8 mouse cellular contexts compared by ENCODE assay signal in the genomic region with DNA sequence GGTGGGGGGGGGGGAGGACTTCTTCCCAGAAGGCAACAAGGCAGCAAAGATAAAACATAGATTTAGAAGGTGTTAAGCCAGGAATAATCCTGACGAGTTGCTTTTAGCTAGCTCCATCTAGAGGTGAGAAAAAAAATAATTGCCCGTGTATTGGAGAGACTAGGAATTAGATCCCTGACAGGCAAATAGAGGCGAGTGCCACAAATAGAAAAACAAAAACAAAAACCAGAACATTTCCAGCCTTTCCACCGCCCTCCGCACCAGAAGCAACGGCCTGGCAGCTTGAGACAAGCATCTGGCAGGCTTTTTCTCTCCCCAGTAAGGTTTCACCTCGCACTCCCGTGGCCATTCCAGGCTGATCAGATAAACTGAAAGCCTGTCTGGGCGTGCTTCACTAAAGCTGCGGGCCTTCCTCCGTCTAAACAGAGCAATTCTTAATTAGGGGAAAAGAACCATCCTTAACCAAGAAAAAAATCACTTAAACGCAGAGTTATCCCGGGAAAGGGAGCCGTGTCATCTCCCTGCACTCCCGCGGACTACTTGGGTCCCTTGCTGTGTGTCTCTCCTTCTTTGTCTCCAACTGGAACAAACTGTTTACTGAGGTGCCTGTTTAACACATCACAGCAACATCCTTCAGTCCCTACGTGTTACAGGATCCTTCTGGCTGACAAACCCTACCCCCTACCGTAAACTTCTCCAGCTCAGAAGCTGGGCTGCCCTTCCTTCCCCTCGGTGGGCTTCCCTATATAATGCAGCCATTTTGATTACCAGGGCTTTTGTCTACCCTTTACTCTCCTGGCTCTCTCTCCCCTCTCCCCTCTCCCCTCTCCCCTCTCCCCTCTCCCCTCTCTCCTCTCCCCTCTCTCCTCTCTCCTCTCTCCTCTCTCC. TPM values are rescaled to one million over a fixed set of nuclear protein-coding genes. Genes with fewer than 3 reads are reported as not detected.
A peak's percentile ranks its signal among the peaks of the same experiment; 100 is the strongest.
DNase-seq lines count a peak whose midpoint lies in the region; ATAC-seq lines count a peak whose summit lies in the region.

No protein-coding gene starts in this region.

- peak overlapping the region; percentile 42 for H3K4me3 ChIP-seq in embryonic facial prominence, embryonic 13.5 days

- peaks cover 12% of the 10 kb centered on the region for H3K4me1 ChIP-seq in embryonic facial prominence, embryonic 13.5 days

- peak; percentile 8 to 69 for DNase-seq in adrenal gland, adult (ENCODE audit: inconsistent age in 2 of 2, low spot score in 1 of 2)
- DNase-seq in adrenal gland, postnatal 25 days, result no peak
- peak; percentile 78 for DNase-seq in NIH3T3 (ENCODE audit: low read depth)
- DNase-seq in heart, postnatal 4 days, result peak; percentile 10
- peak; percentile 32 to 49 for DNase-seq in layer of hippocampus, postnatal 36 days
- peak; percentile 12 for DNase-seq in lung, postnatal 36 days
- DNase-seq in right cerebral cortex, postnatal 36 days (ENCODE audit: low spot score in 2 of 2), result peak; percentile 3 to 7

- no peaks in the 10 kb centered on the region for H3K9me3 ChIP-seq in embryonic facial prominence, embryonic 13.5 days

- no peak for ATAC-seq in embryonic facial prominence, embryonic 13.5 days (ENCODE audit: insufficient number of reproducible peaks, insufficient read depth, low FRiP score, low TSS enrichment, low read depth)

- 4% methylated on average over 19 of the region's 19 CpGs for WGBS in embryonic facial prominence, embryonic 13.5 days

- H3K4me2 ChIP-seq in embryonic facial prominence, embryonic 13.5 days, result peak overlapping the region; percentile 73

- H3K36me3 ChIP-seq in embryonic facial prominence, embryonic 13.5 days, result no peaks in the 10 kb centered on the region

- no peak overlapping the region for H3K27ac ChIP-seq in embryonic facial prominence, embryonic 13.5 days

- H3K27me3 ChIP-seq in embryonic facial prominence, embryonic 13.5 days, result no peaks in the 10 kb centered on the region

- peak overlapping the region; percentile 64 for H3K9ac ChIP-seq in embryonic facial prominence, embryonic 13.5 days

RNA-seq across cellular contexts. Expression of a gene that starts 25.7 kb away (rescaled TPM):
- total RNA-seq in adrenal gland, postnatal 25 days (2021), result not detected in 2 replicates
- not detected in 2 replicates for polyA plus RNA-seq in embryonic facial prominence, embryonic 13.5 days (2015; fragmentation: Nextera tagmentation; extraction: Ambion mirVana)
- total RNA-seq in heart, postnatal 4 days (2021), result not detected
- not detected for total RNA-seq in layer of hippocampus, postnatal 36 days (2021)

RNA-seq across cellular contexts. Expression of a gene that starts 58.6 kb away (rescaled TPM):
- total RNA-seq in adrenal gland, postnatal 25 days (2021), result 6.9 and 10.1 TPM in 2 replicates
- polyA plus RNA-seq in embryonic facial prominence, embryonic 13.5 days (2015; fragmentation: Nextera tagmentation; extraction: Ambion mirVana), result 4.0 and 4.1 TPM in 2 replicates
- total RNA-seq in heart, postnatal 4 days (2021), result 1 to 10 TPM; 2.9 to 3.3 TPM
- total RNA-seq in layer of hippocampus, postnatal 36 days (2021), result 10 to 100 TPM; 35.0 to 37.2 TPM
